Mouse (Mus musculus) megakaryocyte progenitor cell, adult 5-6 weeks (primary cell): Measurements from ENCODE around the gene Fam120a. TPM values are rescaled to one million over a fixed set of nuclear protein-coding genes. Genes with fewer than 3 reads are reported as not detected.

Experiments used
- ATAC-seq: replicated peaks from 2 replicates; pipeline ENCODE4 v1.8.0; 2016; ENCODE audit warnings: mild to moderate bottlenecking, moderate TSS enrichment, inconsistent platforms; ENCODE audit not compliant: poor library complexity
- total RNA-seq, 2 experiments: library from RNA; stranded (forward) in 1 of 2; stranded (reverse) in 1 of 2; fragments of 157-497, 149-512 nt in 1 of 2; fragments of 200-1000 nt in 1 of 2; gene quantifications; 2 replicates each; pipeline versions ENCODE4 v1.2.3 to v1.2.4; 2015 to 2017

Fam120a gene
- 211 and 215 TPM in 2 replicates for total RNA-seq (2015)
- total RNA-seq (2017) = 118 and 129 TPM in 2 replicates

- peak; percentile 37 for ATAC-seq
These were observed at the start of gene Fam120a for GRCm38 (mm10) chr13:48967956-48968749. Gene Fam120a (minus strand): TSS chr13:48968017.

DNA sequence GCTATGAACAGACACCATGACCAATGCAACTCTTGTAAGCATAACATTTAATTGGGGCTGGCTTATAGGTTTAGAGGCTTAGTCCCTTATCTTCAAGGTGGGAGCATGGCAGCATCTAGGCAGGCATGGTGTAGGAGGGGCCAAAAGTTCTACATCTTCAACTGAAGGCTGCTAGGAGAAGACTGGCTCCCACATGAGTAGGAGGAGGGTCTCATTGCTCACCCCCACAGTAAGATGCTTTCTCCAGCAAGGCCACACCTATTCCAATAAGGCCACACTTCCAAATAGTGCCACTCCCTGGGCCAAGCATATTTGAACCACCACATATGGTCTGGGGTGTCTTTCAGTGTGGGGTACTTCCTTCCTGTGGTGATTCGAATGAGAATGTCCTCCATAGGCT, 49.6 kb upstream of the Fam120a start:
- no peak for ATAC-seq

DNA sequence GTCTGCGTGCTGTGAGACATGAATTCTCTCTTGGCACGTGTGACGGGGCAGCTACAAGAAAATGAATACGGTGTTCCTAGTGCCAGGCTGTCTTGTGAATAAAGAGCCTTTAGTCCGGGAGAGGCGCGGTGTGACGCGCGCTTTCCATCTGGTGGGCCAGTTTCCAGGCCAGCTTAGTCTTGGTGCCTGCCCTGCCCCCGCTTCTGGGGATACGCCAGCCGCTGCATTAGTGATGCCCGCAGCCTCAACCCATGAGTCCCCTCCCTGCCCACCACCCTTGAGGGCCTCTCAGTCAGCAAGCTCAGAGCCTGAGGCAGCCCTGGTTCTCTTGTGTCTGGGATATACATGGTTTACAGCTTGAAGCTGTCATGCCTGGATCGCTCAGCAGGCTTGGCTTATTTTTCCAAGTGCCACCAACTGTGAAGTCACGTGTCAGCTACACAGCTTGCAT, 48.5 kb upstream of the Fam120a start:
- peak; percentile 10; the same call in 1 of the 2 replicates for ATAC-seq

DNA sequence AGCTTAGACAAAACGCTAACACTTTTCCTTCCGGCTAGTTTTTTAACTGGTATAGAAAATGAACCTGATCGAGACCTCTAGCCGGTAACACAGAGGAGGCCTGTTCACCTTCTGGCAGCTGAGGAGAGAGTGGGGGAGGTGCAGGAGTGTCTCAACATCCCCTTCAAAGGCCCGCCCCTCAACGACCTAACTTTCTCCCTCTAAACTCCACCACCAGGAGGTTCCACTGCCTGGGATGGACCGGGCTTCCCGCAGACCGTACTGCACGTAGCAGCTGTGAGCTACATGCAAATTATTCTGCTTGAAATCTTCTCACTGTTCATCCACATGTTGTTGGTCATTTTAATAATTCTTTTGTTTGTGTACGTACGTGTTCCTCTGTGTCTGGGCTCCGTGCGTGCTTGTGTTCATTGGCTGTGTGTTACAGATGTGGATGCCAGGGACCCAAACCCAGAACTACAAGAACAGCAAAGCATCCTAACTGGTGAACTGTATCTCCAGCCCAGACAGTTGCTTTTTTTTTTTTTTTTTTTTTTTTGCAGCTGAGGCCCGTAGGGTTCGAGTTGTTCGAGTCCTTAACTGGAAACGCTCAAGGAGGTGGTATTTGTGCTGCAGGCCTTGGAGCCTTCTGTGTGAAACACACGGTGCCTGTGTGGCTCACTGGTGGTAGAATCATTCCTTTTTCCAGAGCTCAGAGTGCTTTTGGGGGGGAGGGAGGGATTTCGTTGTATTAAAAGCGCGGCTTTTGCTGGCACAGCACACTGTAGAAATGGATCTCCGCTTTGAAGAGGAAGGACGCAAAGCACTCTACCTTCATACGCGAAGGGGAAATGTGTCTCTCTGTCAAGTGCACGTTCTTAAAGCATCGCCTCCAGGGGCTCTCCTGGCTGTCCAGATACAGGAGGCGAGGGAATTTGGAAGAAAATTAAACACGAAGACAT, 47.8 kb upstream of the Fam120a start:
- peak; percentile 84 for ATAC-seq

- ATAC-seq = 0 out of 2 replicates have a peak, but pooled peaks have one; percentile 17
These were observed 45.5 kb upstream of the Fam120a start for GRCm38 (mm10) chr13:49013206-49013794.

- ATAC-seq = no peak
These were observed 33.9 kb upstream of the Fam120a start for GRCm38 (mm10) chr13:49001691-49002090.

DNA sequence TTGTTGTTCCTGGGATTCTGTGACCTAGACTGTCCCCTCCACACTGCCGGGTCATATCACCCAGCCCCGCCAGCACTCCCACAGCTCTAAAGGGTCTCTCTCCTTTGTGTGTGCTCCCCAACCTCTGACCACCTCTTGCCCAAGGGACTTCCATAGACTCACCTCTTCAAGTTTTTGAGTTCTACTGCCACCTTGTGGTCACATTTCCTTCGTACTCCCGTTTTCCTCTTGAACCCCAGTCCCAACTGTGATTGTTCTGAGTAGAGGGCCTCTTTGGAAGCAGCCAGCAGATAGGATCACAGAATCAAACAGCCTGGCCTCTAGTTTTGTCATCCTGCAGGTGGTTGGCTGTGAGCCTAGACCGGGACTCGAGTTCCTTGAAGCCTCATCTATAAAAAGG, 30.8 kb upstream of the Fam120a start:
- ATAC-seq = peak; percentile 85

DNA sequence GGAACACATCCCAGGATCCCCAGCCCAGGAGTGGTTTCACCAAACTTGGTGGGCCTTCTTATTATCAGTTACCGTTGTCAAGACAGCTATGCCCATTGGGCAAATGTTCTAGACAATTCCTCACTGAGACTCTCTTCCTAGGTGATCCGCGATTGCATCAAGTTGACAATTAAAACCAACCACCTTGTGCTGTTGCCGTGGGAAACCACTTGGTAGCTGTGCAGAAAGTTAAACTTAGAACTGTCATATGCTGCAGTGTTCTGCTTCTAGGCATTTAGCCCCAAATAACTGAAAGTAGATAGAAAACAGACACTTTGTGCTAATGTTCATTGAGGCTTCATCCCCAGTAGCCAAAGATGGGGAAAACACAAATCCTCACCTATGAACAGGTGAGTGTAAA, 28.9 kb upstream of the Fam120a start:
- no peak for ATAC-seq

DNA sequence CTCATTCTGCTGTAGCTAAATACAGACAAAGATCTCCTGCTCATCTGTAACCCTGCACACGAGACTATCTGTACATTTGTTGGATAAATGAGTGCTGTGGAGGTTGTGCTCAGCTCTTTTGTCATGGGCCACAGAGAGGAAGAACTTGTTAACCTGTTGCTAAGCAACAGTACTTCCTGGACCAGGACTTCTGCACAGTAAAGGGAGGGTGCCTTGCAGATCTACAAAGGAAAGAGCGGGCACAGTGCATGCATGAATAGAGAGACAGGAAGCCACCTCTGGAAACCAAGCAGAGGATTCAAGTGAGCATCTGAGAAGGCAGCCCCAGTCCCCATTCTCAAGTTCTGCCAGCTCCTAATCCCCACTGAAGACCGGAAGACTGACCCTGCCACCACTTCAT, 27.1 kb upstream of the Fam120a start:
- ATAC-seq = peak; percentile 57; the same call in 1 of the 2 replicates

GRCm38 (mm10) chr13:48992914-48993313, 25.1 kb upstream of the Fam120a start:
- no peak for ATAC-seq

DNA sequence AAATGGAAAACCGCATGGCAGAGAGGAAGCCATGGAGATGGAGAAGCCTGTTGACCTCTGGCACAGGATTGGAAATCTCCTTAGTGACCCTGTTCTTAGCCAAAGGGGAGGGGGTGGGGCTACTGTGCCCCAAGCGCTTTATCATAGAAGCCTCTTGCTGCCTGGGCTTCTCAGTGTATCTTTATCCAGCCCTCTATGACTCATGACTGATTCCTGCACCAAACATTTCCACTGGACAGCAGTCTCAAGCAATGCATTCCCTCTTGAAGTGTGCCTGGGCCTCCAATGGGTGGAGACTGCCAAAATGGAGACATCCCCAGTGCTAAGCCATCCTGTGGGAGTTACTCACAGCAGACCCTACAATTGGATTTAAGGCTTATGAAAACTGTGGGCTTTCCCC, 22.3 kb upstream of the Fam120a start:
- no peak for ATAC-seq

GRCm38 (mm10) chr13:48982482-48983098, 14.8 kb upstream of the Fam120a start:
- no peak for ATAC-seq

DNA sequence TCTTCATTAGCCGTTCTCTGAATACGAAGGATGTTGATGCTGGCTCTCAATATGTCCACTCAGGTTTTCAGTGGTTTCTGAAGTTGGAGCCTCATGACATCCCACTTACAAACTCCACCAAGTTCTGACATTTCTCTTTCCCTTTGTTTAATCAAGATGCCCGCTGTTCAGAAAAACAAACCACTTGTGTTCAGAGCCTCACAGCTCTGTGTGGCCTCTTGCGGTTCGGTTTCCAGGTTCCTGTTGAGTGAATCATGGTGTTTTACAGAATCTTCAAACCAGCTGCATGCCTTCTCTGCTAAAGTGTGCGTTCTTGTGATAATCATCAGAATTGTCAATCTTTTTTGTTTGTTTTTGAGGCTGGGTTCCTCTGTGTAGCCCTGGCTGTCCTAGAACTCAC, 11.3 kb upstream of the Fam120a start:
- ATAC-seq = no peak

- peak; percentile 52 for ATAC-seq
These were observed 10.0 kb upstream of the Fam120a start for GRCm38 (mm10) chr13:48977858-48978257.

DNA sequence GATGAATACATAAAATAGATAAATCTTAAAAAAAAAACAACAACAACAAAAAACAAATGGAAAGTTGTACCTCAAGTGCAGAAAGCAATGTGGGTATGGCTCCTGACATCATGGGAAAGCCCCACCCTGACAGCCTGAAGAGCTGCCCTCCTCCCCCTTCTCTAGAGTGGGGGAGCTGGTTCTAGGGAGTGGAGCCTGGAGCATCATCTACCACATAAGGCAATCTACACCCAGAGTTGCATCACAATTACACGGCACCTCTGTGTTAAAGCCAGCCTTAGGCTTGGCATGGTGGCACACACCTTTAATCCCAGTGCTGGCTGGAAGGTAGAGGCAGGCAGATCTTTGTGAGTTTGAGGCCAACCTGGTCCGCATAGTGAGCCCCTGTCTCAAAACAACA, 6.9 kb upstream of the Fam120a start:
- ATAC-seq = no peak

GRCm38 (mm10) chr13:48974266-48974665, 6.4 kb upstream of the Fam120a start:
- ATAC-seq = no peak

- ATAC-seq = no peak
These were observed 5.4 kb upstream of the Fam120a start for GRCm38 (mm10) chr13:48973231-48973630.

GRCm38 (mm10) chr13:48971033-48971432, 3.2 kb upstream of the Fam120a start:
- peak; percentile 51 for ATAC-seq

DNA sequence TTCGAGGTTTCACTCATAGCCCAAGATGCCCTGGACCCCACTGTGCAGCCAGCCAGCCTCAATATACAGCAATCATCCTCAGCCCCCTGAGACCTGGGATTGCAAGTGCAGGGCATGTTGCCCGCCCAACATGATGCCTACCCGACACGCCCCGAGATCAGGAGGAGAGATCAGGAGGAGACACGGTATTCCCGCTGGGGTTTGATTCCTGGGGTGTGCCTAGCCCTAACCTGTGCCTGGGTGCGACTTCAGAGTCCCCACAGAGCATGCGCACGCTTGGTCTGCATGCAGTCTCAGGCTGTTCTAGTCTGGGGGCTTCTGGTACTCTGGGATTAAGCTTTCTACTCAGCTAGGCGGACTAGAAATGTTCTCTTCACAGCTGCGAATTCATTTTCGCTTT, 2.7 kb upstream of the Fam120a start:
- ATAC-seq = no peak

DNA sequence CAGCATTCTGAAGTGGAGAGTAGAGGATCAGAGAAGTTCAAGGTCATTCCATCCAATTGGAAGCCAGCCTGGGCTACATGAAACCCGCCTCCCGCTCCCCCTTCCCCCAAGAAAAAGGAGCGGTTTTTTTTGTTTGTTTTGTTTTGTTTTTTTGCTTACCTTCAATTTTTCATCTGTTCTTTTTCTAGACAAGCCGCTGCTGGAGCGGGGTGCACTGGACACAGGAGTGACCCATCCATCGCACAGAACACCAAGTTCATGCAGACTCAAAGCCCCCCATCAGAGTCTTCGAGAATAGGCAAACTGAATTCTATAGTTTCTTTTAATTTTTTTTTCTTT, 902 bp upstream of the Fam120a start:
- ATAC-seq = no peak
